Mouse (Mus musculus) forebrain, embryonic 12.5 days (tissue): ENCODE results near the gene Tmprss9. TPM values are rescaled to one million over a fixed set of nuclear protein-coding genes. Genes with fewer than 3 reads are reported as not detected.
A peak's percentile ranks its signal among the peaks of the same experiment; 100 is the strongest.
"Not testable (repeated sequence)": the region's sequence is repeated elsewhere in the genome, so short reads cannot be mapped to it uniquely, and the experiment has no call there.

Experiments used
- ATAC-seq: fragments of 200-750 bp; cut with Nextera tagmentation; 2 replicates; pipeline ENCODE4 v1.8.0; 2017; ENCODE audit warnings: moderate TSS enrichment; ENCODE audit not compliant: low FRiP score
- H3K27ac ChIP-seq: fragments of 300-500 bp; sonication (generic); 2 replicates; pipeline ENCODE4 v1.5.1; 2016; ENCODE audit warnings: mild to moderate bottlenecking
- H3K27me3 ChIP-seq: fragments of 300-500 bp; sonication (generic); 2 replicates; pipeline ENCODE4 v1.6.1; 2016; ENCODE audit warnings: mild to moderate bottlenecking
- H3K36me3 ChIP-seq: fragments of 300-500 bp; sonication (generic); replicated peaks from 2 replicates; pipeline ENCODE4 v1.6.1; 2016; ENCODE audit warnings: mild to moderate bottlenecking
- H3K4me1 ChIP-seq: fragments of 300-500 bp; sonication (generic); 2 replicates; pipeline ENCODE4 v1.6.1; 2016
- H3K4me2 ChIP-seq: fragments of 300-500 bp; sonication (generic); 2 replicates; pipeline ENCODE4 v1.6.1; 2016; ENCODE audit warnings: mild to moderate bottlenecking, moderate library complexity
- H3K4me3 ChIP-seq: fragments of 300-500 bp; sonication (generic); replicated peaks from 2 replicates; pipeline ENCODE4 v1.5.1; 2016; ENCODE audit warnings: mild to moderate bottlenecking
- H3K9ac ChIP-seq: fragments of 300-500 bp; sonication (generic); 2 replicates; pipeline ENCODE4 v1.6.1; 2016; ENCODE audit warnings: mild to moderate bottlenecking
- H3K9me3 ChIP-seq: fragments of 300-500 bp; sonication (generic); 2 replicates; pipeline ENCODE4 v1.6.1; 2016
- WGBS: fragments of 180-500 bp; shearing (Covaris S2); methylation state at CpG from one replicate; pipeline ENCODE4 v1.1.7; 2016; 5-methylcytosine and 5-hydroxymethylcytosine counted together
- polyA plus RNA-seq: library from polyadenylated mRNA; unstranded; fragments of >200 nt; fragmentation: Nextera tagmentation; extraction: Ambion mirVana; gene quantifications from 2 replicates; pipeline ENCODE4 v1.2.1, GENCODE M21; 2016

The Tmprss9 gene
- 0.06 and 0.08 TPM in 2 replicates for polyA plus RNA-seq

- no peak for ATAC-seq
- peaks cover 8% of the 10 kb centered on the region; the same call in 1 of the 2 replicates for H3K4me1 ChIP-seq
- no peak within 1 kb of the TSS for H3K9ac ChIP-seq
- no peak within 1 kb of the TSS for H3K27ac ChIP-seq
- 31% methylated on average over 9 of the region's 9 CpGs for WGBS
- peaks cover 14% of the 10 kb centered on the region for H3K36me3 ChIP-seq
- H3K27me3 ChIP-seq = peaks cover 13% of the 10 kb centered on the region; the same call in 1 of the 2 replicates
- H3K4me3 ChIP-seq = no peak within 1 kb of the TSS
- H3K4me2 ChIP-seq = no peak within 1 kb of the TSS
- no peaks in the 10 kb centered on the region for H3K9me3 ChIP-seq
Measured at GRCm38 (mm10) chr10:80871581-80871980, at the start of gene Tmprss9. TSS of gene Tmprss9 (plus strand) at chr10:80871848.

DNA sequence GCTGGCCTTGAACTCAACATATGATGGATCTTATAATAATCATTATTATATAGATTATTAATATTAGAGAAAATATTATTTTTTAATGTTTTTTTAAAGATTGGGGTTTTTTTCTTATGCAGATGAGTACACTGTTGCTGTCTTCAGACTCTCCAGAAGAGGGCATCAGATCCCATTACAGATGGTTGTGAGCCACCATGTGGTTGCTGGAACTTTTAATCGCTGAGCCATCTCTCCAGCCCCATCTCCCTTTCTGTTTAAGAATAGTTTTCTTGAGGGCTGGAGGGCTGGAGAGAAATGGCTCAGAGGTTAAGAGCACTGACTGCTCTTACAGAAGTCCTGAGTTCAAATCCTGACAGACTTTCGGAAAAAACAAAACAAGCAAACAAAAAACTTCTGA lies 49.7 kb upstream of the Tmprss9 start:
- no peak overlapping the region for H3K9ac ChIP-seq
- H3K4me1 ChIP-seq = peaks cover 4% of the 10 kb centered on the region; the same call in 1 of the 2 replicates
- no peak for ATAC-seq
- H3K36me3 ChIP-seq = no peaks in the 10 kb centered on the region
- H3K9me3 ChIP-seq = no peaks in the 10 kb centered on the region
- H3K27ac ChIP-seq = no peak overlapping the region
- no peak overlapping the region for H3K4me2 ChIP-seq
- WGBS = 47% methylated on average over 2 of the region's 2 CpGs
- H3K27me3 ChIP-seq = no peaks in the 10 kb centered on the region
- H3K4me3 ChIP-seq = no peak overlapping the region

DNA sequence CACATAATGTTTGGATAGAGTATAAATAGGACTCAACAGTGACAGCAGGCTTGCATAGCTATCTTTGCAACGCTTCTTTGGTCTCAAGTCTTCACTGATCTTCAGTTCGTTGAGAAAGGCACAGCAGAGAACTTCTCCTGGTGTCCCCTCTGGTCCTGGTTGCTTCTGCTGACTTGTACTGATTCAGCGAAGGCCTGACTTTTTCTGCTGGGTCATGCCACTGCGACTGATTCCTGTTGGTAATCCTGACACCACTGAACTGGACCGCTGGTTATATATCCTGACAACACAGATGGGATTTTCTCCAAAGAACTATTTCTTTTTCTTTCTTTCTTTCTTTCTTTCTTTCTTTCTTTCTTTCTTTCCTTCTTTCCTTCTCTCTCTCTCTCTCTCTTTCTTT lies 49.1 kb upstream of the Tmprss9 start:
- Histone ChIP-seq H3K4me1 (peaks cover 7% of the 10 kb centered on the region), H3K27me3 (no peaks in the 10 kb centered on the region), H3K36me3 (no peaks in the 10 kb centered on the region), H3K9ac (no peak overlapping the region), H3K4me3 (no peak overlapping the region), H3K27ac (no peak overlapping the region), H3K9me3 (no peaks in the 10 kb centered on the region), H3K4me2 (no peak overlapping the region)
- ATAC-seq = no peak
- 85% methylated on average over 5 of the region's 5 CpGs for WGBS

DNA sequence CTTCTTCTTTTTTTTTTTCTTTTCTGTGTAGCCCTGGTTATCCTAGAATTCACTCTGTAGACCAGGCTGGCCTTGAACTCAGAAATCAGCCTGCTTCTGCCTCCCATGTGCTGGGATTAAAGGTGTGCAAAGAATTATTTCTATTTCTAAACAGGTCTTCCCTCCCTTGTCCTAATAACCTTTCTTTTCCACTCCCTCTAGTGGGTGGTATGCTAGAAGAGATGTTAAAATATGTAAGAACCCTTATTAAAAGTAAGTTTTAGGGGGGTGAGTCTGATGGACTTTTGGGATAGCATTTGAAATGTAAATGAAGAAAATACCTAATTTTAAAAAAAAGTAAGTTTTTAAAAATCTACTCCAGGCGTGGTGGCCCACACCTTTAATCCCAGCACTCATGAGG lies 48.3 kb upstream of the Tmprss9 start:
- no peak overlapping the region for H3K9ac ChIP-seq
- H3K4me3 ChIP-seq = no peak overlapping the region
- no peaks in the 10 kb centered on the region for H3K9me3 ChIP-seq
- H3K4me1 ChIP-seq = peaks cover 15% of the 10 kb centered on the region
- ATAC-seq = no peak
- no peak overlapping the region for H3K27ac ChIP-seq
- no peak overlapping the region for H3K4me2 ChIP-seq
- H3K27me3 ChIP-seq = no peaks in the 10 kb centered on the region
- 90% methylated on average over 1 of the region's 1 CpGs for WGBS
- H3K36me3 ChIP-seq = peaks cover under 1% of the 10 kb centered on the region; the same call in 1 of the 2 replicates

DNA sequence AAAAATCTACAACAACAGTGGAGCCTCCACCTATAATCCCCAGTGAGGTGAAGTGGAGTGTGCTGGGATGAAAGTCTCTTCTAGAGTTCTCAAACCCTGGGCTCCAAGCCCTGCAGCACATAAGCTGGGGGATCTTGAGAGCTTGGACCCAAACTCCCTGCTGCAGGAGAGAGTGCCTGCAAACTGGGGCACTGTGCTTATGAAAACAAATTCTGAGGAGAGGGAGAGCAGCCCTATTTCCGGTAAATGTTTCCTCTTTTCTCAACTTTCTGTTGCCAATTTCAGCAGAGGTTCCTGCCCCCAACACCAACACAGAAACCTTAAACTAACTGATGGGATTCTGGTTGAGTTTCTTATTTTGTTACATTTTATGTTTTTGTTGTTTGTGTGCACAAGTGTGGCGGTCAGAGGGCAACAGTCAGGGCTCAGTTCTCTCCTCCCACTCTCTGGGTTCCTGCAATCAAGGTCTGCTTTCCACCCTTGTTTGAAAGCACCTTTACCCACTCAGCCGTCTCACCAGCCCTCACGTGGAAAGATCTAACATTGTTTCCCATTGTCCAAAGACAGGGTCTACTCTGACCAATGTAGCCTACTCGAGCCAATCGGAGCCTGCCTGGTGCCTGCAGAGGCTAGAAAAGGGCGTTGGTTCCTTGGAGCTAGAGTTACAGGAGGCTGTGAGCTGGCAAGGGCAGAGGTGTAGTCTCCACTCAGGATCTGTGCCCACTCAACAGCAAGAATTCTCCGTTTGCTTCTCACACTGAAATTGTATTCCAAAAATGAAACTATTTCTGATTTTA lies 47.6 kb upstream of the Tmprss9 start:
- 74% methylated on average over 8 of the region's 8 CpGs for WGBS
- no peak overlapping the region for H3K4me3 ChIP-seq
- H3K27ac ChIP-seq = no peak overlapping the region
- H3K4me1 ChIP-seq = peaks cover 19% of the 10 kb centered on the region
- no peak overlapping the region for H3K9ac ChIP-seq
- no peak overlapping the region for H3K4me2 ChIP-seq
- ATAC-seq = no peak
- no peaks in the 10 kb centered on the region for H3K27me3 ChIP-seq
- H3K9me3 ChIP-seq = no peaks in the 10 kb centered on the region
- peaks cover 6% of the 10 kb centered on the region for H3K36me3 ChIP-seq

DNA sequence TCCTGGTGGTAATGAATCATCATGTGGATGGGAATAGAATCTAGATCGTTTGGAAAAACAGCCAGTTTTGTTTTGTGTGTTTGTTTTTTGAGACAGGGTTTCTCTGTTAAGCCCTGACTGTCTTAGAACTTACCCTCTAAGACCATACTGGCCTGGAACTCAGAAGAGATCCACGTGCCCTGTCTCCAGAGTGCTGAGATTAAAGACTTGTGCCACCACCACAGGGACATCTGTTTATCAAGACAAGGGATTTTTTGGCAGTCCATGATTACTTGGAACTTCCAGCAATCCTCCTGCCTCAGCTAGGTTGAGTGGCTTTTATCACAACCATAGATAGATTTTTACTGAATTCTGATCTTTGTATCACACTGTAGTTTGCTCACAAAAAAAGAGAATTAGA lies 46.8 kb upstream of the Tmprss9 start:
- Histone ChIP-seq H3K27ac (no peak overlapping the region), H3K9ac (no peak overlapping the region), H3K4me3 (no peak overlapping the region), H3K4me2 (no peak overlapping the region), H3K27me3 (no peaks in the 10 kb centered on the region), H3K4me1 (peaks cover 26% of the 10 kb centered on the region), H3K9me3 (no peaks in the 10 kb centered on the region), H3K36me3 (peaks cover 14% of the 10 kb centered on the region)
- WGBS = 80% methylated on average over 2 of the region's 2 CpGs
- no peak for ATAC-seq

- Histone ChIP-seq H3K36me3 (peaks cover 18% of the 10 kb centered on the region), H3K27ac (peak within 1 kb of the TSS; percentile 94), H3K27me3 (no peaks in the 10 kb centered on the region), H3K9me3 (no peaks in the 10 kb centered on the region), H3K4me2 (peak within 1 kb of the TSS; percentile 99), H3K4me3 (peak within 1 kb of the TSS; percentile 85), H3K9ac (peak within 1 kb of the TSS; percentile 94), H3K4me1 (peaks cover 42% of the 10 kb centered on the region)
- ATAC-seq = peak; percentile 97
- WGBS = under 1% methylated on average over 79 of the region's 82 CpGs
Measured at GRCm38 (mm10) chr10:80826151-80827062, 45.2 kb upstream of the Tmprss9 start, which contains the start of gene Oaz1. TSS of gene Oaz1 (plus strand) at chr10:80826656.

GRCm38 (mm10) chr10:80827063-80827869 lies 44.4 kb upstream of the Tmprss9 start:
- Histone ChIP-seq H3K27me3 (no peaks in the 10 kb centered on the region), H3K9me3 (no peaks in the 10 kb centered on the region), H3K9ac (peak overlapping the region; percentile 94), H3K4me1 (peaks cover 45% of the 10 kb centered on the region), H3K36me3 (peaks cover 18% of the 10 kb centered on the region), H3K4me3 (peak overlapping the region; percentile 85), H3K27ac (peak overlapping the region; percentile 94), H3K4me2 (peak overlapping the region; percentile 99)
- WGBS = 8% methylated on average over 29 of the region's 29 CpGs
- no peak for ATAC-seq

DNA sequence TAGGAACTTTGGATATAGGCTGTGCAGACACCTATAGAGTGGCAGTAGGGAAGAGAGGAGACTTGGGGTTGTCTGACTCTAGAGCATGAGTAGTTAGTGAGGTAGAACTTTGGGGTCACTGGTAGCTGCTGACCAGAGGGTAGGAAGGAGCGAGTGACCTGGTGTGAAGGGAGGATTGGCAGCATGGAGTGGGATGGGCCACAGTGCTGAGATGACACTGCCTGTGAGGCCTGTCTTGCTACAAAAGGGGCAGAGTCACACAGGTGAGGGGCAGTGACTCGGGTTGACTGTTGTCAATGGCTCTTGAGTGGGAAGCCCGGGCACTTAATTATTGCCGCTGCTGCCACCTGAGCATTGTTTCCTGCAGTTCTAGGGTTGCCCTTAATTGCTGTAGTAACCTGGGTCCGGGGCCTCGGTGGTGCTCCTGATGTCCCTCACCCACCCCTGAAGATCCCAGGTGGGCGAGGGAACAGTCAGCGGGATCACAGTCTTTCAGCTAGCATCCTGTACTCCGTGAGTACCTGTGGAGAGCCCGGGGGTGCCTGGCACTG lies 43.7 kb upstream of the Tmprss9 start:
- no peak overlapping the region for H3K27ac ChIP-seq
- H3K36me3 ChIP-seq = peaks cover 18% of the 10 kb centered on the region
- H3K4me3 ChIP-seq = peak overlapping the region; percentile 85
- H3K9ac ChIP-seq = peak overlapping the region; percentile 94
- no peaks in the 10 kb centered on the region for H3K9me3 ChIP-seq
- H3K27me3 ChIP-seq = no peaks in the 10 kb centered on the region
- peaks cover 51% of the 10 kb centered on the region for H3K4me1 ChIP-seq
- H3K4me2 ChIP-seq = peak overlapping the region; percentile 99
- ATAC-seq = no peak
- WGBS = 83% methylated on average over 10 of the region's 10 CpGs

- WGBS = 84% methylated on average over 9 of the region's 9 CpGs
- Histone ChIP-seq H3K36me3 (peaks cover 18% of the 10 kb centered on the region), H3K4me3 (peak overlapping the region; percentile 85; the same call in 1 of the 2 replicates), H3K4me2 (peak overlapping the region; percentile 99), H3K4me1 (peaks cover 52% of the 10 kb centered on the region)
- not testable (repeated sequence) for H3K27ac ChIP-seq, H3K9ac ChIP-seq, H3K27me3 ChIP-seq, ATAC-seq, H3K9me3 ChIP-seq
Measured at GRCm38 (mm10) chr10:80828587-80828986, 43.1 kb upstream of the Tmprss9 start.

- no peak for ATAC-seq
- Histone ChIP-seq H3K36me3 (peaks cover 18% of the 10 kb centered on the region), H3K4me1 (peaks cover 52% of the 10 kb centered on the region), H3K4me3 (no peak overlapping the region), H3K9ac (no peak overlapping the region), H3K4me2 (no peak overlapping the region), H3K27me3 (peaks cover 15% of the 10 kb centered on the region), H3K27ac (no peak overlapping the region), H3K9me3 (no peaks in the 10 kb centered on the region)
- WGBS = 75% methylated on average over 1 of the region's 1 CpGs
Measured at GRCm38 (mm10) chr10:80829359-80830278, 42.0 kb upstream of the Tmprss9 start.
